Mouse (Mus musculus) layer of hippocampus, postnatal 36 days (tissue): ENCODE data around the gene Ccdc155. TPM values are rescaled to one million over a fixed set of nuclear protein-coding genes. Genes with fewer than 3 reads are reported as not detected.

ENCODE experiments used
- DNase-seq, 2 experiments: peaks; one replicate each; pipeline ENCODE4 v3.0.0; 2022
- total RNA-seq, 2 experiments: library from RNA; stranded (reverse); gene quantifications; 2 replicates each; pipeline ENCODE4 v1.2.3; 2021

Ccdc155 gene
- total RNA-seq, result 1 to 10 TPM; 2.0 to 3.3 TPM

DNA sequence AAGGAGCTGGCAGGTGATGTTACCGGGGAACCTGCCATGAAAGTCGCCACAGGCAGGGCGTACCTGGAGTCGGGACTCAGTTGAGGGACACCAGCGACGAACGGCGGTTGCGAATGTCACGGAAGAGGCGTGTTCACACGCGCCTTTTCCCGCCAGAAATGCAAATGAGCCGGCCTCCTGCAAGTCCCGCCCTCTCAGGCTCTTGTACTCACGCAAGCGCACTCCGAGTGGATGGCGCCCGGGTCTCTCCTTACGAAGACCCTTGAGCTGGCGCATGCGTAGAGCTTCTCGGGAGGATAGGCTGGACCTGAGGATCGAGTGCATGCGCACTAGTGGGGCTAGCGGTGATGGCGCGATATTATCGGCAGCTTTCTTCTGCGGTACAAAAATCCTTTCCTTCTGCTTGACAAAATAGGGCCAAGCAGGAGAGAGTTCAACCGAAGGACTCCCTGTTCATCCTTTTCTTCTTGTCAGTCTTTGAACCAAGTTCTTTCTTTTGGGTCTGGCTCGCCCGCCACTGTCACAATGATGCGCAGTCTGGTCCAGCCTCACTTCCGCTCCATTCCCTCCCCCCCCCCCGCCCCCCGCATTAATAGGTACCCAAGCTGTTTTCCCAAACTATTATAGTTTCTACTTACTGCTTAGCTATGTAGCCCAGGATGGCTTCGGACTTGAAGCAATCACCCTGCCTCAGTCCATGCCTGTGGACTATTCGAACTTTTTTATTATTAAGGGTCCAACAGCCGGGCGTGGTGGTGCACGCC lies at the start of gene Ccdc155:
Ccdc155 (minus strand) TSS at position 513 of the 764 bp plus-strand sequence.
- DNase-seq, result peak; percentile 87 to 91

- DNase-seq, result no peak
Observed at GRCm38 (mm10) chr7:45253806-45254205, 49.1 kb upstream of the Ccdc155 start.

DNA sequence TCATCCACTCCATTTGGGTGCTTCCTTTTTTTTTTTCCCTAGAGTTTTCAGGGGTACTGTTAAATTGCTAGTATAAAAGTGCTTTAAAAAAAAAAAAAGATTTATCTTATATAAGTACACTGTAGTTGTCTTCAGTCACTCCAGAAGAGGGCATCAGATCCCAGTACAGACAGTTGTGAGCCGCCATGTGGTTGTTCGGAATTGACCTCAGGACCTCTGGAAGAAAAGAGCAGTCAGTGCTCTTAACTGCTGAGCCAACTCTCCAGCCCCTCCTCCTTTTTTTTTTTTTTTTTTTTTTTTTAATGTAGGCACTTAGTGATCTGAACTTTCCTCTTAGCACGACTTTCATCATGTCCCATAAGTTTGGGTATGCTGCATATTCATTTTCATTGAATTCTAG lies 43.0 kb upstream of the Ccdc155 start:
- no peak for DNase-seq

GRCm38 (mm10) chr7:45241389-45241749 lies 36.7 kb upstream of the Ccdc155 start:
- no peak for DNase-seq

- DNase-seq, result peak; percentile 50 to 51
Observed at GRCm38 (mm10) chr7:45240633-45241388, 36.1 kb upstream of the Ccdc155 start, which contains the start of gene Slc6a16. TSS of gene Slc6a16 (plus strand) at chr7:45241085.

DNA sequence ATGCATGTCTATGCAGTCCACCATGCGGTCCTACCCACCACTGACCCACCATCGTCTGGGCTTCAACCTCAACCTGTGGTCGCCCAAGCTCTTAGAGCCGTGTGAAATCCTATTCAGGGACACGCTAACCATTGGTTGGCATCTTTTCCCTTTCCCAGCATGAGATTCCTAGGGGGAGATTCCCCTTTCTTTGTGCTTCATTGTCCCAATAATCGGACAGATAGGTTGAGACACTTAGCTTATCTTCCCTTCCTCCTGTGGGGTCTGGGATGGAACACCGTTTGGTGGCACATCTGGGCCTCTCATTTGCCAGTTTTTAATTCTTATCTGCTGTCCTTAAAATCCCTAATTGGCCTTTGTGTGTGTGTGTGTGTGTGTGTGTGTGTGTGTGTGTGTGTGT lies 35.4 kb upstream of the Ccdc155 start:
- no peak for DNase-seq

DNA sequence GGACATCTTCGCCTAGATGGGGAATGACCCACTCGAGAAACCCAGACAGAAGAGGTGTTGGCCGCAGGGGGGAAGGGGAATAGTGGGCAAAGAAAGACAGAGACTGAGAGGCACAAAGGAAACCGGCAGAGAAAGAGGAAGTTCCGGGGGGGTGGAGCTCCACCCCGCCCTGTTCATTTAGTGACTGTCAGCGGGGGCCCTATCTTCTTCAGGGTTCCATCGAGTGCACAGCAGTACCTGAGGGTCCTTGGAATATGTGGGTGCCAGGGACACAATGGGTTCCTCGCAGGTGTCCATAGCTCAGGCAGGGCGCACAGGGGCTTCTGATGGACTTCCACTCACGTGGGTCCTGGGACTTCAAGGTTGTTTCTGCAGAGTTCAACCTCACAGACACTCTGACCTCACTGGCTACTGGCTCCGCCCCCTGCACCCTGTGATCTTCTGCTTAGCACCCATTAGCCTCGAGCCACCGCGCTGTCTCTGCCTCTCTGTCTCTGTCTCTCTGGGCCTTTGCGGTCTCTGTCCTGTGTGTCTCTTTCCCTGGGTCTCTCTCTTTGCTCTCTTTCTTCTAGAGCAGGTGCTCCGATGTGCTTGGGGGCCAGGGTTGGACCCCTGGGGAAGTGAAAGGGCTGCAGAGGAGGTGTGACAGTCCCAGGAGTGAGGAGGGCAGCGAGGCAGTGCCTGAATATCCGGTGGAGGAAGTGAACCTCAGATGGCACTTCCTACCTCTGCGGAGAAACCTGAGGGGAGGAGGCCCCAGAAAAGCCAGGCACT lies 34.2 kb upstream of the Ccdc155 start, which contains the start of gene Cd37:
Cd37 (minus strand) TSS at position 393 of the 774 bp plus-strand sequence.
- no peak for DNase-seq

DNA sequence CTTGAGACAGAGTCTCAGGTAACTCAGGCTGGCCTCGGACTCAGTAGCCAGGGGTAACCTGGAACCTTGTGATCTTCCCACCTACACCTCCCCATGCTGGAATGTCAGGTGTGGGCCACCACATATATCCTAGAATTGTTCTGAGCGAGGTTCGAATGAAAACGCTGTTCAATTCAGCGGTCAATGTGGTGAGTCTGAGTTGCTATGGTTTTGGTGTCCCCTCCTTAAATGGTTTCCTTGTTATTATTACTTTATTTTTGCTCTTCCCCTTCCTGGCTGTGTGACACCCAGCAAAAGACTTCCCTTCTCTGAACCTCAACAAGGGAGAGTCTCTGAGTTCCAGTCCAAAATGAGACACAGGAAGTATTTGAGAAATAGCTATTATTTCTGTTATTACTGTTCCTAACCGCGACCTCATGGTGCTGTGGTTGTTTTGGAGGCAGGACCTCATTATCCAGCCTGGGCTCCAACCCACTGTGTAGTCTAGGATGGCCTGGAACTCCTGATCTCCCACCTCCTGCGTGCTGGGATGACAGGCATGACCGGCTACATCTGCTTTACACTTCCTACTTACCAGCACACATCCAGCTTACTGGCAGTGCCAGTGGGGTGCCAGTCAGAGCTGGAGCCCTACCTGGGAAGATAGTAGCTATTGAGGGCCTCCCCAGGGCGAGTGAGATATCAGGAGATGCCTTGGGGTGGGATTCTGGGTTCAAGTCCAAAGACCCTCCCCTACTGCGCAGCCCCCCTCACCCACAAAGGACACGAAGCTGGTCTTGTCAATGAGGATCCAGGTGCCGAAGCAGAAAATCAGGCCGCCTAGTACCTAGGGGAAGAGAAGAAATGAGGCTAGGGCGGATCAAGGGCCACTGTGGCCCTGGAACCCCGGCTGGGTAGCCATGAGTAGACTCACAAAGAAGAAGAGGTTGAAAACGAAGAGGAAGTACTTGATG lies 33.3 kb upstream of the Ccdc155 start:
- no peak for DNase-seq

- no peak for DNase-seq
Observed at GRCm38 (mm10) chr7:45235656-45236180, 31.0 kb upstream of the Ccdc155 start.

DNA sequence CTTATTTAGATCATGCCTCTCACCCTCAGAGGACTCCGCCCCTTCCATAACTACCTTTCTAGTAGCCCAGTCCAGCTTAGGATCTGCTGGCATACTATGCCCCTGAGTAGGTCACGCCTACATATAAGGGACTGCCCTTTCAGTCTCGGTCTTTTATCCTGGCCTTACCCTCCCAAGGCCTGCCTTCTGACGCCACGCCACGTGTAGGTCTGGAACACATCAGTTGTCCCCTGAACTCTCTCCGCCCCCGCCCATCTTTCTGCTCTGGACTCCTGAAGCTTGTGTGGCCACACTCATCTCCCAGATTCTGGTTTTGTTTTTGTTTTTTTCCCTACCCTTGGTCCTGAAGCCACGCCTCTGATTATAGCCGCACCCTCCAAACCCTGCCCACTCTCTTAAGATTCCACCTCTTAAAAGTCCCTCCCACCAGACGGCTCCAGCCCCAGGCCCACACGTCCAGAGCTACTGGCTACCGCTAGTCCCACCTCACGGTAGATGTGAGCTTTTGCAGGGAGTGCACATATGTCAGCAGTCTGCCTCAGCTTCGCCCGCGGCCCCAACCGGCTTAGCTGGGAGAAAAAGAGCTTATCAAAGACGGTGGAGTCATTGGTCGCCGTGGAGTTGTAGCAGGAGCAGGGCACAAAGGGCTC lies 30.4 kb upstream of the Ccdc155 start:
- no peak for DNase-seq

DNA sequence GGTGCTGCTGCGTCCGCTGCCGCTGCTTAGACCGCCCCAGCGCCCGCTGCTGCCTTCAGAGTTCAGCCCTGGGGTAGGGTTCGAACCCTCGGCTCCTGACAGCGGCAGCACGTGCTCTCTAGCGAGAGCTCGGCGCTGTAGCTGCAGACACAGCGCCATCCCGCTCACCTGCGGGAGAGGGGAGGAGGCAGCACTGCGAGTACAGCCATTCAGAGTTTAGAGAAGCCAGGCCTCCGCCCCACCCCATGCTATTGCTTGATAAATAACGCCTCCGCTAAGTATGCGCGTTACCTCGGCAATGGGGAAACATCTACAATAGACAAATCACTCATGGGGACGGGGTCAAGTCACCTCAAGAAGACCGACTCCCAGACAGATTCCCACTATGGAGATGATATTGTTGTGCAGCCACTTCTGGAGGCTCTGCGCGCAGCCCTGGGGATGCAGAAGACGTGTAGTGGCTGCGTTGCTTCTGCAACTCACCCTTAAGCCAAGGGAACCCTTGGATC lies 29.7 kb upstream of the Ccdc155 start:
- no peak for DNase-seq

DNA sequence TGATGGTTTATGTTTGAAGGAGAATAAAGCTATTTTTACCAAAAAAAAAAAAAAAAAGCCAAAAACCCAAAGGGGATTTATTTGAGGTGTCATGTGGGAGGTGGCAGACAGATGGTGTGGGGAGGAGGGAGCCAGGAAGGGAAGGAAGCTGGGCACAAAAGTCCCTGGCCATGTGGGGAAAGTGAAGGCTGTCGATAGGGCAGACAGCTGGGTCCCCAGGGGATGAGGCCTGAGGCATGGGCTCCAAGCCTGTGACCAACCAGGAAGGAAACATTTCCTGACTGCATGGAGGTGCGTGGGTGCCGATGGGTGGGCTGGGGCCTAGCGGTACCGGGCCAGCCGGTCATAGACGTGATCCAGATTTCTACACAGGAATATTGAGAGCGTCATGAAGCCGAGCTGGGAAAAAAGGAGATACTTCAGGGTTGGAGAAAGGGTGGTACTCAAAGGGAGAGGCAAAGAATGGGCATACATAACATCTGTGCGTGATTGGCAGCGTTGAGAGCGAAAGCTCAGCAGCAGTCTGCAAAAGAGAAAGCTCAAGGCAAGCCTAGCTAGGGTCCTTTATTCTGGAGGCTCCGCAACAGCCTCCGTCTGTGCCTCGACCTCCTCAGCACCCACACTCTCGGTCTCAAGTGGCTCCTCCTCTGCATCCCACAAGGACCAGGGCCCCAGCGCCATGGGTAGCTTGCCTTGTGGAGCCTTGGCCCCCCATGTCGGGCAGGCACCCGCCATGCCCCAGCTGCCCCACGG lies 29.1 kb upstream of the Ccdc155 start:
- peak; percentile 72 to 75 for DNase-seq

DNA sequence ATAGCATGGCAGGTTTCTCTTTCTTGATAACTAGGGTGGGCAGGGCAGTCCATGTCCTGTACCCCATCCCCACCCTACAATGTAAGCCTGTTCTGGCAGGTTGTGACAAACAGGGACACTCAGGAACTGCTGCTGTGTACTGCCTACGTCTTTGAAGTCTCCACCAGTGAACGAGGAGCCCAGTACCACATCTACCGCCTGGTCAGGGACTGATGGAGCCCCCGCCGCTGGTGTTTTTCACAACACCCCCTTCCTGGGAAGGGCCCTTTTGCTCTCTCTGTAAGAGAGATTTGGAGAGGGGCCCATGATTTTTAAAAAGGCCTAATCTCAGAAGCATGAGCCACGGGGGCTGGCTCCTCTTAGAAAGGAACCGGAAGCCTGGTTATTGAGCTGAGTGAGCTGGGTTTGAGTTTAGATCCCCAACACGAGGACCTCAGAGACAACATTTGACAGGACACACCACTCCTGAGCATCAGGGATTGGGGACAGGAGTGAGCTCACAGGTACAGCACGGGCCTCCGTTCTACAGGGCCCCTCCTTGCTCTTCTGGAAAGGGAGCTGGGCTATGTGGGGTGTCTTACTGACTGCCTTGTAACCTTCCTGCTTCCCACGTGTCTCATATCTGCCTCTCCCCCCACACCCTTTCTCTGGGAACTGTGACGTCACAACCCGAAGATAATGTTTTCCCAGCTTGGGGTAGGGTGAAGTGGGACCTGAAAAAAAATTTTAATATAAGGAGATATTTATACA lies 28.2 kb upstream of the Ccdc155 start:
- DNase-seq, result no peak

GRCm38 (mm10) chr7:45231941-45232340 lies 27.2 kb upstream of the Ccdc155 start:
- no peak for DNase-seq

GRCm38 (mm10) chr7:45231192-45231591 lies 26.5 kb upstream of the Ccdc155 start:
- DNase-seq, result no peak

- DNase-seq, result no peak
Observed at GRCm38 (mm10) chr7:45229459-45230203, 24.9 kb upstream of the Ccdc155 start.

- DNase-seq, result no peak
Observed at GRCm38 (mm10) chr7:45229046-45229445, 24.4 kb upstream of the Ccdc155 start.

- DNase-seq, result no peak
Observed at GRCm38 (mm10) chr7:45228548-45228947, 23.9 kb upstream of the Ccdc155 start.
